Mouse (Mus musculus) lung, postnatal 0 days (tissue): ENCODE data around the gene Trank1.

Source experiments
- CTCF ChIP-seq: IDR thresholded peaks from 2 replicates; pipeline ENCODE4 v1.5.1; 2016; ENCODE audit warnings: antibody characterized with exemption, mild to moderate bottlenecking
- EP300 ChIP-seq: IDR thresholded peaks from 2 replicates; pipeline ENCODE4 v1.6.1; 2016; ENCODE audit warnings: antibody characterized with exemption, mild to moderate bottlenecking, control low read depth

- no peak for TF ChIP-seq CTCF
- TF ChIP-seq EP300: no peak
Measured at GRCm38 (mm10) chr9:111405080-111405428, 93.5 kb downstream of the Trank1 start.
